Mouse (Mus musculus) ovary, postnatal 36 days (tissue): ENCODE data around the gene Vmn2r61.

Experiments
- DNase-seq: peaks from one replicate; pipeline ENCODE4 v3.0.0; 2022; ENCODE audit warnings: low spot score, mixed read lengths

Gene Vmn2r61

DNA sequence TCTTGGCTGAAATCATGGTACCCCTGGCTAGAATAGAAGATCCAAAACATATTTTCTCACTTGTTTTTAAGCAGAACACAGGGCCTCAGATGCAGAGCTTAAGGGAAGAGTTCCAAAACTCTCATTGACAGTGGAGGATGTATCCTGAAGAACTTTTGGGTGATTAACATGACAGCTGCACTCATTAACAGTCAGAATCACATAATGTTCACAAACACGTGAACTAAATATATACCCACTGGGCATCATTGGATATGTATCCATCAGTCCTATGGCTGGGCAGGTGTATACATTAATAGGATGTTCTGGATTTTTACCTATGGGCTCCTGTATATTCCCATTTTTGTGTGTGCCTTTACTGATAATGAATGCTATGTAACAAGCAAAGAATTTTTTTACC, at the start of gene Vmn2r61:
Gene Vmn2r61, plus strand, starts transcription at position 301 of the 400 bp plus-strand sequence.
- DNase-seq: no peak
